Mouse (Mus musculus) kidney, postnatal 4 days (tissue): ENCODE results near the gene Ankrd13d.
"Not testable (repeated sequence)": the region's sequence is repeated elsewhere in the genome, so short reads cannot be mapped to it uniquely, and the experiment has no call there.

ENCODE experiments used
- DNase-seq, 2 experiments: peaks; one replicate each; pipeline ENCODE4 v3.0.0; 2021; ENCODE audit warnings: mixed read lengths in 2 of 2

The Ankrd13d gene

DNA sequence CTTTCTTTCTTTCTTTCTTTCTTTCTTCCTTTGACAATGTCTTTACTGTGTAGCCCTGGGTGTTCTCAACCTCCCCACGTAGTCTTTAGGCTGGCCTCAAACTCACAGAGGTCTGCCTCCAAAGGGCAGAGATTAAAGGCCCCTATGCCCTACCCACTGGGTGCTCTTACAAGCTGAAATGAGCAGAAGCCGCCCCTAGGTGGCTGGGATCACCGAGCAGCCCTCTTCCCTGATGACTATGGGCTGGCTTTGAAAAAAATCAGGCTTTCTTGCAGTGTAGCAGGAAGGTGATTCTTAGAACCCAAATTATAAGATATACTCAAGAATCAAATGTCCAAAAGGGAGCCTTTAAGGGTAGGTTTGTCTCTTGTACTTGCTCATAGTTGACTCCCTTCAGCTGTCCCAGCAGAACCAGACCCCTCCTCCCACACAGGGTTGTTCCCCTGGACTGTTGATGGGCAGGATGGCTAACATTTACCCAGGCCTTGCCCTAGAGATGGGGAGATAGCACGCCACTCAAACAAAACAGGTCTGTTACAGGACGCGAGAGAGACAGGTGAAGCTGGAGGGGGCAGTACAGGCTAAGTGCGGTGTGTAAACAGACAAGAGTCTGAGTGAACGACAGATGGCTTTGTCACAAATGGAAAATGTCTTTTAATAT, 21.8 kb downstream of the Ankrd13d start:
- DNase-seq: peak; percentile 33 to 57

DNA sequence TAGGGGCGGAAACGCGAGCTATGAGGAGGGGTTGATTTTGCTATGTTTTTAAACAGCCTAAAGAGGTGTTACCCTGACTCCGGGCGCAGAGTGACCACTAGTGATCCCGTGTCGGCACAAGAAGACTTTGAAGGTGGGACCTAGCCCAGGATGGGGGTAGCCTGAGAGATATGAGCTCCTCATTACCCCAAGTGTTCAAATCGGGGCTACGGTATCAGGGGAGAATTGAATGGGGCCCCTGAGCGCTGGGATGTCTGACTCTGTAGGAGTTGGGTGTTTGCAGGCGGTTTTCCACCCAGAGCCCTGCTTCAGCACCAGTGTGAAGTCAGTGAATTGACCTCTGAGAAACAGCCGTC, 25.1 kb downstream of the Ankrd13d start:
- no peak for DNase-seq

DNA sequence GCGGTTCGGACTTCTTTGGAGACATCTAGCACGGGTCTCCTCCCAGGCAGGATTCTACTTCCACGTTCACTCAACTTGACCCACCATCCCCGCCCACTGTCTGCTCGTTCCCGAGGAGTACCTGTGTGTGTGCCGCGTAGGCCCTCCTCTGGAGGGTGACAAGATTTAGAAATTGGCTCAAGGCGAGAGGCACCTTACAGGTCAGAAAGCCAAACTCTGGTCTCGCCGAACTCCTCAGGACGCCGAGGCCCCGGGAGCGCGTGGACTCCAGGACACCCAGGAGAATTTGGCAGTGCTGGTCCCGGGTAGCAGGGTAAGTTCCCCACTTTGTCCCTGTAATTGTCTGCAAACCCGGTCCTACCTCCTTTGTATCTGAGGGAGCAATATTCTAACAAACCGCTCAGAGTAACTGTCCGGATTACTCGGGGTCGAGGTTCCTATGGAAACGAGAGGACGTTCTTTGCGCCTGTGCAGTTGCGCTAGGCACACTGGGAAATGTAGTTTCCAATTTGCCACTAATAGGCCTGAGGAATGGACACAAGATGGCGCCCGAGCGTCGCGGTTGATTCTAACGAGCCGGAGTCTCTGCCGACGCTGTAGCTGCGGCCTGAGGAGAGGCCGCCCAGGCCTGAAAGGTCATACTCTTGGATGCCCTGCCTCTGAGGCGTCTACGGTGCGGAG, 25.6 kb downstream of the Ankrd13d start:
- DNase-seq: peak; percentile 96 to 97

DNA sequence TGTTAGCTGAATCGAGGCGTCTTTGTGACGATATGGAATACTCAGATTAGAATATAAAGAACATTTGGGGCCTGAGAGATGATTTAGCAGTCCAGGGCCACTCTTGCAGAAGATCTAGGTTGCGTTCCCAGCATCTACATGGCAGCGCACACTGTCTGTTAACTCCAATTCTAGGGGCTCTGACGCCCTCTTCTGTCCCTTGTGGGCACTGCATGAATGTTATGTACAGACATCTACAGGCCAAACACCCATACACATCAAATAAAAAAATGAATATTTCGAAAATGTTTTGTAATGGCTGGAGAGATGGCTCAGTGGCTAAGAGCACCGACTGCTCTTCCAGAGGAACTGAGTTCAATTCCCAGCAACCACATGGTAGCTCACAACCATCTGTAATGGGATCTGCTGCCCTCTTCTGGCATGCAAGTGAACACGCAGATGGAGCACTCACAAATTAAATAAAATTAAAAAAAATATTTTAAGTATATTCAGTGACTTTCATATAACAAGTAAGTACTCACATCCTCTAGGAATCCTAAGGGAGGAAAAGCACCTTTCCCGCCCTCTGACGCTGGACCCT, 27.3 kb downstream of the Ankrd13d start:
- DNase-seq: peak in 1 of 2 experiments; percentile 17

DNA sequence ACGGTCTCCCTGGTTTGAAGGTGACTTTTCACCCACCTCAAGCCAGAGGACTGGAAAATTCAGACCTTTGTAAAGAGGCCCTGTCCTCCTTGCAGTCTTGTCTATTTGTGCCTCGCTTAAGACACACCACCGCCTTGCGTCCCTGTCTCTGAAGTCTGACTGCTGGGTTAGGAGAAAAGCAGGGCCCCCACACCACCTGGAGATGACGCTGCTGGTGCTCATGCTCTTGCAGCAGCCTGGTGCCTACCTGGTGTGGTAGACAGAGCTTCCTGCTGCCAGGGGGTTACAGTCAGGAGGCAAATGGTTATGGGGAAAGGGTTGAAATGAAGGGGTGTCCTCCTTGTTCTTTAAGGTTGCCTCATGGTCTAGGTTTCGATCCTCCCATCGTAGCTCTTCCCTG, 28.7 kb downstream of the Ankrd13d start:
- DNase-seq: no peak

DNA sequence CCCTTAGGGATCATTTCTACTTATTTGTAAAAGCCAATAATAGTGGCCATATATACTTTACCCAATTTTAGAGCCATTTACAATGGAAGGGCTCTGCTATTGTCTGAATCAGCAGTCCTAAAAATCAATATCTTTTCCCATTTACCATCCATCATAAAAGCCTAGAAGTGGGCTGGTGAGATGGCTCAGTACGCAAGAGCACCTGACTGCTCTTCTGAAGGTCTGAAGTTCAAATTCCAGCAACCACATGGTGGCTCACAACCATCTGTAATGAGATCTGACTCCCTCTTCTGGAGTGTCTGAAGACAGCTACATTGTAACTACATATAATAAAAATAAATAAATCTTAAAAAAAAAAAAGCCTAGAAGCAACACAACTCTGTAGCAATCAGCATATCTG, 34.3 kb downstream of the Ankrd13d start:
- not testable (repeated sequence) for DNase-seq

DNA sequence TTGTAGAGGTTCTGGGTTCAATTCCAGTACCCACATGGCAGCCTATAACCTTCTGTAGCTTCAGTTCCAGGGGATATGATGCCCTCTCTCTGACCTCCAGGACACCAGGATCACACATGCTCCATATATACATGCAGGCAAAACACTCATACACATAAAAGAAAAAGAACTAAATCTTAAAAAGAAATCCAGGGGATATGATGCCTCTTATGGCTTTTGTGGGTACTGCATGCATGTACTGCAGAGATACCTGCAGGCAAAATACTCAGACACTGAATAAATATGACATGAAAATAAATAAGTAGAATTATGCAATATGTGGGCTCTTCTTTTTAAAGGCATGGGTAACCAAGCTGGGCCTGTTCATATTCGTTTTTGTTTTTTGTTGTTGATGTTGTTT, 35.9 kb downstream of the Ankrd13d start:
- no peak for DNase-seq

DNA sequence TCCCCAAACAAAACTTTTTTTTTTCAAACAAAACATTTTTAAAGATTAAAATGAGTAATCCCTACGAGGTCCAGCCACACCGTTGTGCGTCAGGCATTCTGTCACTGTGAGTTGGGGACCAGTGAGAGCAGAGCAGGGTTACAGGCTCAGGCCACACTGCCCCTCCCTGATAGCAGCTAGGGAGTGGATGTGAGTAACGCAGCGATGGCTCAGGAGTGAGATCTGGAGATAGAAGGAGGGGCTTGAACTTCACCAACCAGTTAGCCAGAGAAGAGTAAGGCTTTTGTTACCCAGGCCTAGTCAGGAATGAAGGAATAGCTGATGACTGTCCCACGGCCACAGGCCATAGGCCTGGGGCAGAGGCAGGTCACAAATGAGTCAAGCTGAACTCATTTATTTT, 38.2 kb downstream of the Ankrd13d start:
- DNase-seq: no peak

DNA sequence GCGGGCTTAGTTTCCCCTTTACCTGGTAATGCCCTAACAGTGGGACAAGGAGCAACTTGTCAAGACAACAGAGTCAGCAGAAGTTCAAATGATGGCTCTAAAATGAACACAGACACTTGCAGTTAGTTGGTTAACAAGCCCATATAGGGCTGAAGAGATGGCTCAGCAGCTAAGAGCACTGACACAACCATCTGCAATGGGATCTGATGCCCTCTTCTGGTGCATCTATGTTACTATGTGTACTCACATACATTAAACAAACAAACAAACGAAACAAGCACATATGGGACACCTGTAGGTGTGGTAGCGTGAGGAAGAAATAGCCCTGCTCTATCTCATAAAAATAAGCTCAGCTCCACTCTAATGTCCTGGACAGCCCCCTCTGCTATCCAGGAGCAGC, 40.5 kb downstream of the Ankrd13d start:
- no peak for DNase-seq

DNA sequence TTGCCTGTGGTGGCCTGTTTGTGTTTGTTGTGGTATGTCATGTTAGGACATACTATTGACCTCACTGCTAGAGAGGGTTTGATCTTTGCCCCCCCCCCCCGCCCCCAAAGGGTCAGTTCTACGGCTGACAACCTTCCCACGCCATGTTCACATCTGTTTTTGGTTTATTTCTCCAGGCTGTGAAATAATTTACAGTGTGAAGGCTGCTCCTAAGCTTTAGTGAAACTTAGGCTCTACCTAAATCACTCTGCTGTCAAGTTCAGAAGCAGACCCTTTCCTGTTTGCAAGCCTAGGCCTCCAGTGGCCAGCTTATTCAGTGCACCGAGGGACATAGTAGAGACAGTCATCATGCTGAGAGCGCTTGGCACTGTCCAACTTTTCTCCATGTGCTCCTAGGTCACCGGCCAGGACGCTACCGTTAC, 42.7 kb downstream of the Ankrd13d start:
- peak in 1 of 2 experiments; percentile 26 for DNase-seq

DNA sequence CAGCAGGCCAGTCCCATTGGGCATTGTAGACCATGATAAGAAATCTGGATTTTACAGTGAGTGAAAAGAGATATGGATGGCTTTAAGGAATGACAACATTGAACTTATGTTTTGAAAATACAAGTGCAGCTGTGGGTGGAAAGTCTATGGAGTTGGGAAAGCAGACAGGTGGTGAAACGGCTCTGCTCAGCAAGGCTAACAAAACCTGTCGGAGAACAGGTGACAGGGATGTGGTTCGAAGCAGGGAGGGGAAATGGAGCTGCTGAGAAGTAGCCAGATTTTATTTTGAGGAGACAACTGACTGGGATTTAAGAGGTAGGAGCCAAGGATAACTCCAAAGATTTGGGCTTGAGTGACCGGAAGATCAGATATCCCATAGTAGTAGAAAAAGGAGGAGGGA, 48.4 kb downstream of the Ankrd13d start:
- DNase-seq: no peak

DNA sequence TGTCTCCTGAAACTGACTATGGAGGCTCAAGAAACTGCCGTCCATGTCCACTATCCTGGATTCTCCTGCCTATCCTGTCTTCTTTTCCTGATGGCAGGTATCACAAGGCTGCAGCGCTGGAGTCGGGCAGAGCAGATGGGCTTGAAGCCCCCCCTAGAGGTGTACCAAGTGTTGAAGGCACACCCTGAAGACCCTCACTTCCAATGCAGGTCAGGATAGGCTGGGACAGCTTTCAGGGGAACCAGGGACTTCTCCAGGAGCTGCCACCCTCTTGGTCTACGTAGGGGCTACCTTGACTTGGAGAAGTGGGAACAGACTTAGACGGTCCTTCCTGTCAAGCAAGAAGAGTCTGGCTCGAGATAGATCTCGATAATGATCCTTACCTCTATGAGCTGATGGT, 50.3 kb downstream of the Ankrd13d start:
- DNase-seq: no peak

DNA sequence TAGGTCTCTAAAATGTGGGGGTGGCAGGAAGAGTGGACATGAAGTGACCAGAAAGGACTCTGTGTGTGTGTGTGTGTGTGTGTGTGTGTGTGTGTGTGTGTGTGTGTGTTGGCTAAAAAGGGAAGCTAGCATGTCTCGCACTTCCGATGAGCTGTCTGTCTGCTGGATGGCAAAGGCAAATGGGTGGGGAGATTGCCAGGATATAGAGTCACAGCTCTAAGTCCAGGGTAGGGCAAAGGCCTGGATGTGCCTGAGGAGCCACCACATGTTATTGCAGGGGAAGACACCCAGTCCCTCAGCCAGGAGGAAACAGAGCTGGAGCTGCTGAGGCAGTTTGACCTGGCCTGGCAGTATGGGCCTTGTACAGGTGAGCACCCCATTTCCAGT, 50.8 kb downstream of the Ankrd13d start:
- DNase-seq: no peak

DNA sequence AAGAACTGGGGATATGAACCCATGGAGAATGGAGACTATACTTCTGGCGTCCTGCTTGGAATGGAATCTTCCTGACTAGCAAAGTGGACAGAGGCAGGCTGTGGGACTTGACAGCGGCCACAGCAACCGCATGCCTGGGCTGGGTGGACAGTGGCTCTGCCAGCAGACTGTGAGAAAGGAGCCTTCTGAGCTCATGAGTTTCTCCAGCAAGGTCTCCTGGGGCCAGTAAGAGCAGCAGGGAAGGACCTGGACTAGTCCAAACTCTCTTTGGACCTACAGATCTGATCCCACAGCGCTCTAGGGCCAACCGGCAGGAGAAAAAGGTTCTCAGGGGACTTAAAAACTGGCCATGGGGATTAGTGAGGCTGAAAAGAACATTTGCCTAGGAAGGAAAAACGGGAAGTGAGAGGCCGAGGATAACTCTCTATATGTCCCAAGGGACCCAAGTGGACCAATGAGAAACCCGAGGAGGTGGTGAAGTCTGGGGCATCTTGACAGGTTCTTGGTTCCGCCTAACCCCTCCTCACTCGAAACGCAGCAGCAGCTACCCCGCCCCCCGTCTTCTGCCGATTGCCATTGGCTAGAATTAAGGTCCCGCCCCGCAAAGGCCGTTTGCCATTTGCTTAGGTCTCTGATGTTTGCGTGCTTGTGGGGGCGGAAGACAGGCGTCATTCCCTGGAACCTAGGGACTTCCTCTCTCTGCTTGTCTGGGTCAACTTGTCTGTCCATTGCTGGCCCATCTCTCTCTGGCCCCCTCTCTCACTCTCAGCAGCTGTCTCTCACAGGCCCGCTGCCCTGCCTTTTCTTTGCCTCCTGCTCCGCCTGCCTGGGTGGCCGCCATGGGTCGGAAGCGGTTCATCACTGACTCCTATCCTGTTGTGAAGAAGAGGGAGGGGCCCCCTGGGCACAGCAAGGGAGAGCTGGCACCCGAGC, 51.4 kb downstream of the Ankrd13d start, which contains the start of gene Pold4:
Pold4 (plus strand) TSS at position 647 of the 933 bp plus-strand sequence.
- peak; percentile 98 to 99 for DNase-seq

DNA sequence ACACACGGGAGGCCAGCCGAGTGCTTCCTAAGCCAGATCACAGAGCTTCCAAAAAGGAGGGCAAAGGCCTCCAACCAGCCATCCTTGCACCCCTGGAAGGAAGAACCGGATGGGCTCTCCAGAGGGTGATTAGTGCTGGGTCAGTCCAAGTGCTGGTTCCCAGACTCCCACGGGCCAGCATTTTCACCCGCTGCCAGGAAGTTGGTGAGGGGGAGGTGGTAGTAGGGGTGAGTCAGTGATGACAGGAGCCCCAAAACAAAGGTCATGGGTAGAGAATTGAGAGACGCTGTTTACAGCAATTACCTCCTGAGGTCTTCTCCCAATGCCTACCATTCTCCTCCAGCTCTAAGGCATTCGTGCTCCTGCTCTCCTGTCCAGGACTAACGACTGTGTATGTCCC, 52.5 kb downstream of the Ankrd13d start:
- DNase-seq: peak; percentile 24 to 45

DNA sequence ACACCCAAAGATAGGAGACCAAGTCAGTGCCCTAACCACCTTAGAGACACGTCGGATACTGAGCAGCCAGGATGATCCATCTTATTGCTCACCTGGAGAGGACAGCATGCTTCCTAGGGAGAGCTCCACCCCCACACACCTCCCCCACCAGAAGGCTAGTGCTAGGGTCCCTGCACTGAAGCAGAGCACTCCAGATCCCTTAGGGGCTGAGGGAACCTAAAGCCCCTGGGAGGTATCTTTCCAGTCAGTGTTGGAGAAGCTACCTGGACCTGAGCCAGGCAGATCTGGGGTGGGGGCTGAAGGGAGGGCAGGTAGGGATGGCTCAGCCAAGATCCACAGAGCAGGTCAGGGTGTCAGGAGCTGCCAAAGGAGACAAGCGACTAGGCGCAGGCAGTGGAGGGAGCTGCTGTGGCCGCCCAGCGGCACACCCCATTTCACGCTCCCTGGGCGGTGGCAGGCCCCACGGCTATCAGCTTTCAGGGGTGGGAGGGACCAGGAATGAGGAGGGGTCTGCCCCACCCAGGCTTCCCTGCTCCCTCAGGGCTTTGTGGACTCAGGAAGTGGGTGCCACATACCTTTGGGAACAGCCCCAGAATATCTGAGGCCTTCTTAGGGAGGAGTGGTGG, 53.4 kb downstream of the Ankrd13d start:
- peak; percentile 54 to 60 for DNase-seq

DNA sequence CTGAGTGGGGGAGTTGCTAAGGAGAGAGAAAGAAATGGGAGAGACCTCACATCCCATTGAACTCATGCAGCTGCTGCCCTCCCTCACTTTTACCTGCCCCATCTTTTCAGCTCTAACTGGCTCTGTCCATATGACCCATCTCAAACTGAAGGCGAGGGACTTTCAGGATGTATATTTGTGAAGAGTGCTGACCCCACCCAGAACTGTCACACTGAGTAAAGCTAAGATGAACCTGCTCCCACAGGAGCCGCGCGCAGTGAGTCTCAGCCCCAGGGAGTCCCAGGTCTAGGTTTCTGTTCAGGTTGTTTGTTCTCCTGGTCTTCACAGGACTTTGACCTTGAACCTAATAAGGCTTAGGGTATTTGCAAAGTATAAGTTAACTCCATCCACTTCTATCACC, 54.0 kb downstream of the Ankrd13d start:
- no peak for DNase-seq

DNA sequence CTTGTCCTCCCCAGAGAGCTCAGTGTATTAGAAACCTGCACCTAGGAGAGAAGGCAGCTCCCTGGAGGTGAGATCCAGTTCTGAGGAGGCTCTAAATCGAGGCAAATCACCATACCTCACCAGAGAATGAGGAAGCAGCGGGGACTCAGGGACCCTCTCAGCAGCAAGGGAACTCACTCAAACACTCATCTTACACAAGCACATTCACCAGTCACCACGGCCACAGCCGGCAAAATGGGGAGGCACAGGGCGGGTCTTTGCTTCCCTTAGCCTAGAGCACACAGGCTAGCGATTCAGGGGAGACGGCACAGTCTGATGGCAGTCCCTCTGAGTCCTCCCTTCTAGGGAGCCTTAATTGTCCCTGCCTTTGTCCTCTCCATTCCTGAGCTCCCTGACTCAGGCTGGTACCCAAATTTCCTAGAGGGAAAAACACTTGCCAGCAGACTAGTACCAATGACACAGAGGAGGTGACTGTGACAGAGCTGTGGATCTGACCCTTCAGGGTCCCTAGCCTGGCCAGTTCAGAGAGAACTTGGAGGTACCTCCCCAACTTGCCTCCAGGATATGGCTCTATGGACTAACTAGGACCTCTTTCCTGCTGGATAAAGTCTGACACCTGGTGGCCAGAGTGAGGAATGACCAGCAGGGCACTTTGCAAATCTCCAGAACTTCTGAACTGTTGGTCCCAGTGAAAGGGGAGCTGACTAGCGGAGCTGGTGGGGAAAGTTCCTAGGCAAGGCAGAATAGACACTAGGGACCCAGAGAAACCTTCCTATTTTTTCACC, 54.9 kb downstream of the Ankrd13d start:
- DNase-seq: peak; percentile 79 to 84

DNA sequence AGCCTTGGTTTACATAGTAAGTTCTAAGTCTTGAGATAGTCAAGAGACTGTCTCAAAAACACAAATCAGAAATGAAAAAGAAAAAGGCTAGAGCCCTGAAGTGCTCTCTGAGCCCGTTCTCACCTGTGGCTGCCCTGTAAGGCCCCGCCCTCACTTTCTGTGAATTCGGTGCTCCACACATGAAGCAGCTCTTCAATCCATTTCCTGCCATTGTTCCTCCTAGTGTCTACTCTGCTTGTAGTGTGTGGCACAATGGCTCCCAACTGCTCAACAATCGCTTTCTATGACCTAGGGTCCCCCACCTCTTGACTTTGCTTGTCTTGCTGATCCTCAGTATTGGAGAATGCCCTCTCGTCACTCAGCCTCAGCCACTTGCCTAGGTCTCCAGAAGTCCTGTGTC, 55.5 kb downstream of the Ankrd13d start:
- DNase-seq: no peak

DNA sequence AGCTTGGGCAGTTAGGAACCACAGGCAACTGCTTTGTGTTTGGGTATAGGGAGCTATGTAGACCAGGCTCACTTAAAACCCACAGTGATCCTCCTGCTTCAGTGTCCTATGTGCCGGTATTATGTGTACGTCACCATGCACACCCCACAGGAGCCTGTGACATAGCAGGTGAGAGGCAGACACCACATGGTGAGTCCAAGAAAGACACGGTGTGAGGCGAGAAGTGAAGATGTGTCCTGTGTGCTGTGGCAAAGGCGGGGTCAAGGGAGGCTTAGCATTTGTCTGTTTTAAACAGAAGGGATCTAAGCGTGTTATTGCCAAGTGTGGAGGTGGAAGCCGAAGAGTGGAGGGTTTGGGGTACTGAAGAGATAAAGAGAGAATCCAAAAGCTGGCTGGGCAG, 56.2 kb downstream of the Ankrd13d start:
- DNase-seq: no peak

DNA sequence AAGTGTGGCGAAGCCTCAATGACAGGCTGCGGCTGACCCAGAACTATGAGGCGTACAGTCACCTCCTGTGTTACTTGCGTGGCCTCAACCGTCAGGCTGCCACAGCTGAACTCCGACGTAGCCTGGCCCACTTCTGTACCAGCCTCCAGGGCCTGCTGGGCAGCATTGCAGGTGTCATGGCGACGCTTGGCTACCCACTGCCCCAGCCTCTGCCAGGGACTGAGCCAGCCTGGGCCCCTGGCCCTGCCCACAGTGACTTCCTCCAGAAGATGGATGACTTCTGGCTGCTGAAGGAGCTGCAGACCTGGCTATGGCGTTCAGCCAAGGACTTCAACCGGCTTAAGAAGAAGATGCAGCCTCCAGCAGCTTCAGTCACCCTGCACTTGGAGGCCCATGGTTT, 60.8 kb downstream of the Ankrd13d start:
- DNase-seq: peak; percentile 58 to 77
